Mouse (Mus musculus) adrenal gland, postnatal 25 days (tissue): ENCODE data around the gene Cldn34a. TPM values are rescaled to one million over a fixed set of nuclear protein-coding genes. Genes with fewer than 3 reads are reported as not detected.
"Not testable (repeated sequence)": the region's sequence is repeated elsewhere in the genome, so short reads cannot be mapped to it uniquely, and the experiment has no call there.

Experiments used
- DNase-seq: peaks from one replicate; pipeline ENCODE4 v3.0.0; 2021; ENCODE audit warnings: mixed read lengths
- long read RNA-seq: library from polyadenylated mRNA; stranded (forward); transcript quantifications from one replicate; pipeline ENCODE4 v2.0.0, GENCODE M21; 2021
- total RNA-seq: library from RNA; stranded (reverse); gene quantifications from 2 replicates; pipeline ENCODE4 v1.2.3, GENCODE M21; 2021

The Cldn34a gene
- total RNA-seq = not detected in 2 replicates
- long read RNA-seq = 0 reads

DNA sequence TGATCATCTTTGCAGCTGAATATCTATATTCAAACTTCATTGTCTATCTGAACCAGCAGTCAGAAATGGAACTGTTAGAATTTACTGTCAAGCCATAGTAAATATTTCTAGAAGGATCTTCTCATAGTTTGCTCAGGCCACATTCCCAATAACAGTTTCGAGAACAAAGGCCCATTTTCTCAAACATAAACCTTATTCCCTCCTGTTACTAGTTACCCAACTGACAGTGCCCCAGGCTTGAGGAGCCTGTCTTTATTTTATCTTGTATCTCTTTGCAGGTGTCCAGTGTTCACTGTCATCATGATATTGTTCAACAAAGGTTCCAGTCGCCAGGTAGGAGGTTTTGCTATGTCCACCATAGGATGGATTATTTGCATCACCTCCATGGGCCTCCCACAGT lies at the start of gene Cldn34a:
Cldn34a (plus strand) TSS at position 301 of the 400 bp plus-strand sequence.
- DNase-seq = no peak

DNA sequence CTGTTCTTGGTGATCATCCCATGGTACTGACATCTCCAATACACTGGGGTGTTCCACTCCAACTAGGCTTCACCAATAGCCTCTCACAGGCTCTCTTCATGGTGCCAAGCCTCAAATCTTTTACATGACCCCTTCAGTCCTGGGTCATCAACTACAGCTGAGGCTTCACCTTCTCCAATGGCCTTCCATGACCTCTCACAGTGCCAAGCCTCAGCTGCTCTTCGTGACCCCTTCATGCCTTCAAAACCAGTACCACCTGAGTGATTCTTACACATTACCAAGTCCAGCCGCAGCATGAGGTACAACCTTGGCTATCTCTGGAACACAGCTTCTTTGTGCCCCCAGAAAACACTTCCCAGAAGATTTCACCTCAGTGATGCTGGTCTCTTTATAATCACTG lies 44.5 kb upstream of the Cldn34a start:
- DNase-seq = not testable (repeated sequence)

DNA sequence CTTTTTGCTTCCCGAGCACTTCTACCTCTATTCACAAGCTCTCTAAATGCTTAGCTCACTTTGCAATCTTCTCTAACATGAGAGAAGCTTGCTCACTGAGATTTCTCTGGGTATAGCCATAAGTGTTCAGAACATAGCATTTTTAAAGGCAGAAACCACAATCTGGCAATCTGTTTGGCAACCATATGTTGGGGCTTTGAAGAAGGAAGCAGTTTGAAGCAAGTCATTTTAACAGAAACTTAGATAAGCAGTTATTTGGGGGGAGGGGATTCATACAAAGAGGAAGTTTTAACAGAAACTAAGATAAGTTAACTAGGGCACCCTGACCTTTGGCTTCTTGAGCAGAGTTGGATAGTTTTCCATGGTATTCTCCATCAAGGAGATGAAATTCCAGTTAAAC lies 17.4 kb upstream of the Cldn34a start:
- DNase-seq = no peak

DNA sequence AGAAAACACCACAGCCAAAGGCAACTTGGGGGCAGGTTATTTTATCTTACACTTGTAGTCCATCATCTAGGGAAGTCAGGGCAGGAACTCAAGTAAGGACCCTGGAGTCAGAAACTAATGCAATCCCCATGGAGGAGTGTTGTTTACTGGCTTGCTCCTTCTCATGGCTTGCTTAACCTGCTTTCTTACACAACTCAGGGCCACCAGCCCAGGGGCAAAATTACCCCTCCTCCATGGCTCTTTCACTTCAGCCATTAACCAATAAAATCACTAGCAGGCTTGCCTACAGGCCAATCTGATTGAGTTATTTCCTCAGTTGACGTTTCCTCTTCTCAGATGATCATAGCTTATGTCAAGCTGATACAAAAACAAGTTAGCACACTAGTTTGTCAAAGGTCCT lies 15.0 kb upstream of the Cldn34a start:
- DNase-seq = no peak

DNA sequence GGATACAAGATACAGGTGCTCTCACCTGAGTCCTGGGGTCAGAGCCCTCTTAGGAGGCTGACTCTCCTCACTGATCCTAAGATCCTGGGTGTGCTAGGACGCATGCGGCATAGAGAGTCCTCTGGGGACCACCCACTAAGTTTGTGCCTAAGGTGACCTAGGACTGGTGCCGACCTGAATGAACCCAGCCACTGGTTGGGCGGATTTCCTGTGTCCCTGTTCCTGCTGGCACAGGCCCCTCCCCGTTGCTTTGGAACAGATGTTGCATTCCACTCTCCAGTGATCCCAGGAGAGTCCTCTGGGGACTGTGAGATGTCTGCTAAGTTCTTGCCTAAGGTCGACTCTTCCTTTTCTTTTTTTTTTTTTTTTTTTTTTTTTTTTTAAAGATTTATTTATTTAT lies 5.7 kb upstream of the Cldn34a start:
- no peak for DNase-seq

Other genes with a start within 250 kb of the Cldn34a start
- gene Kantr, start 235.8 kb upstream of the Cldn34a start, total RNA-seq = 9.5 and 13.4 TPM in 2 replicates
- 51.6 and 55.0 TPM in 2 replicates for gene Tspyl2, start 220.9 kb upstream of the Cldn34a start, total RNA-seq
- gene Gpr173, start 194.6 kb upstream of the Cldn34a start, total RNA-seq = 2.2 and 2.8 TPM in 2 replicates
- 16.0 and 18.5 TPM in 2 replicates for gene Shroom2, start 206.1 kb downstream of the Cldn34a start, total RNA-seq
- not detected in 2 replicates for gene Gpr143, start 218.6 kb downstream of the Cldn34a start, total RNA-seq